Mouse (Mus musculus) neural tube, embryonic 15.5 days (tissue): ENCODE results near the gene Camkmt. TPM values are rescaled to one million over a fixed set of nuclear protein-coding genes. Genes with fewer than 3 reads are reported as not detected.

ENCODE experiments used
- ATAC-seq: fragments of 200-750 bp; cut with Nextera tagmentation; 2 replicates; pipeline ENCODE4 v1.8.0; 2017; ENCODE audit warnings: mild to moderate bottlenecking, moderate TSS enrichment, moderate library complexity; ENCODE audit not compliant: low FRiP score
- H3K27ac ChIP-seq: fragments of 300-500 bp; sonication (generic); replicated peaks from 2 replicates; pipeline ENCODE4 v1.5.1; 2015; ENCODE audit warnings: mild to moderate bottlenecking, inconsistent platforms
- H3K27me3 ChIP-seq: fragments of 300-500 bp; sonication (generic); replicated peaks from 2 replicates; pipeline ENCODE4 v1.6.1; 2015; ENCODE audit warnings: inconsistent platforms
- H3K36me3 ChIP-seq: fragments of 300-500 bp; sonication (generic); 2 replicates; pipeline ENCODE4 v1.6.1; 2015; ENCODE audit warnings: inconsistent platforms
- H3K4me1 ChIP-seq: fragments of 300-500 bp; sonication (generic); 2 replicates; pipeline ENCODE4 v1.6.1; 2015; ENCODE audit warnings: inconsistent platforms
- H3K4me2 ChIP-seq: fragments of 300-500 bp; sonication (generic); 2 replicates; pipeline ENCODE4 v1.6.1; 2015; ENCODE audit warnings: inconsistent platforms, mild to moderate bottlenecking, moderate library complexity
- H3K4me3 ChIP-seq: fragments of 300-500 bp; sonication (generic); replicated peaks from 2 replicates; pipeline ENCODE4 v1.5.1; 2015; ENCODE audit warnings: mild to moderate bottlenecking, inconsistent platforms
- H3K9ac ChIP-seq: fragments of 300-500 bp; sonication (generic); replicated peaks from 2 replicates; pipeline ENCODE4 v1.6.1; 2015; ENCODE audit warnings: mild to moderate bottlenecking, inconsistent platforms
- H3K9me3 ChIP-seq: fragments of 300-500 bp; sonication (generic); replicated peaks from 2 replicates; pipeline ENCODE4 v1.6.1; 2016; ENCODE audit warnings: inconsistent platforms
- WGBS: fragments of 180-500 bp; shearing (Covaris S2); methylation state at CpG from one replicate; pipeline ENCODE4 v1.1.7; 2015; ENCODE audit warnings: mixed read lengths; 5-methylcytosine and 5-hydroxymethylcytosine counted together
- polyA plus RNA-seq: library from polyadenylated mRNA; unstranded; fragments of >200 nt; fragmentation: Nextera tagmentation; extraction: Ambion mirVana; gene quantifications from 2 replicates; pipeline ENCODE4 v1.2.1, GENCODE M21; 2015

Gene Camkmt
- polyA plus RNA-seq, 1 experiment from 2014 or later, result 22.4 TPM

GRCm38 (mm10) chr17:85144141-85144540 is 53.8 kb downstream of the Camkmt start:
- no peak overlapping the region for H3K27ac ChIP-seq
- 87% methylated on average over 6 of the region's 6 CpGs for WGBS
- no peak overlapping the region for H3K4me3 ChIP-seq
- no peak overlapping the region for H3K4me2 ChIP-seq
- H3K4me1 ChIP-seq, result 0 out of 2 replicates have a peak, but pooled peaks cover 2% of the 10 kb centered on the region
- H3K9me3 ChIP-seq, result no peaks in the 10 kb centered on the region
- no peaks in the 10 kb centered on the region for H3K36me3 ChIP-seq
- no peak for ATAC-seq
- H3K9ac ChIP-seq, result no peak overlapping the region
- no peaks in the 10 kb centered on the region for H3K27me3 ChIP-seq

GRCm38 (mm10) chr17:85148348-85148747 is 58.0 kb downstream of the Camkmt start:
- Histone ChIP-seq H3K36me3 (no peaks in the 10 kb centered on the region), H3K4me3 (no peak overlapping the region), H3K27ac (no peak overlapping the region), H3K4me2 (no peak overlapping the region), H3K9me3 (no peaks in the 10 kb centered on the region), H3K27me3 (no peaks in the 10 kb centered on the region), H3K4me1 (peaks cover 12% of the 10 kb centered on the region; the same call in 1 of the 2 replicates), H3K9ac (no peak overlapping the region)
- no peak for ATAC-seq
- WGBS, result 85% methylated on average over 1 of the region's 1 CpGs

GRCm38 (mm10) chr17:85149211-85149738 is 58.9 kb downstream of the Camkmt start:
- Histone ChIP-seq H3K4me3 (no peak overlapping the region), H3K4me2 (no peak overlapping the region), H3K9ac (no peak overlapping the region), H3K27ac (0 out of 2 replicates have a peak overlapping the region, but pooled peaks have one; percentile 2), H3K4me1 (peaks cover 12% of the 10 kb centered on the region; the same call in 1 of the 2 replicates), H3K36me3 (no peaks in the 10 kb centered on the region), H3K9me3 (no peaks in the 10 kb centered on the region), H3K27me3 (no peaks in the 10 kb centered on the region)
- ATAC-seq, result no peak
- 12% methylated on average over 3 of the region's 3 CpGs for WGBS

- no peaks in the 10 kb centered on the region for H3K27me3 ChIP-seq
- 73% methylated on average over 8 of the region's 8 CpGs for WGBS
- no peaks in the 10 kb centered on the region for H3K9me3 ChIP-seq
- no peaks in the 10 kb centered on the region for H3K36me3 ChIP-seq
- no peak for ATAC-seq
- H3K4me2 ChIP-seq, result no peak overlapping the region
- no peak overlapping the region for H3K4me3 ChIP-seq
- no peak overlapping the region for H3K27ac ChIP-seq
- H3K9ac ChIP-seq, result no peak overlapping the region
- peaks cover 12% of the 10 kb centered on the region; the same call in 1 of the 2 replicates for H3K4me1 ChIP-seq
Measured at GRCm38 (mm10) chr17:85151264-85151663, 60.9 kb downstream of the Camkmt start.

- 83% methylated on average over 4 of the region's 4 CpGs for WGBS
- Histone ChIP-seq H3K27ac (no peak overlapping the region), H3K36me3 (no peaks in the 10 kb centered on the region), H3K9me3 (no peaks in the 10 kb centered on the region), H3K4me2 (no peak overlapping the region), H3K4me3 (no peak overlapping the region), H3K9ac (no peak overlapping the region), H3K27me3 (no peaks in the 10 kb centered on the region), H3K4me1 (no peaks in the 10 kb centered on the region)
- no peak for ATAC-seq
Measured at GRCm38 (mm10) chr17:85158202-85158601, 67.8 kb downstream of the Camkmt start.

GRCm38 (mm10) chr17:85159526-85159925 is 69.2 kb downstream of the Camkmt start:
- 72% methylated on average over 8 of the region's 8 CpGs for WGBS
- no peak overlapping the region for H3K4me2 ChIP-seq

GRCm38 (mm10) chr17:85160786-85161185 is 70.4 kb downstream of the Camkmt start:
- H3K9me3 ChIP-seq, result no peaks in the 10 kb centered on the region
- no peak overlapping the region for H3K27ac ChIP-seq
- no peaks in the 10 kb centered on the region for H3K4me1 ChIP-seq
- H3K4me3 ChIP-seq, result no peak overlapping the region
- H3K27me3 ChIP-seq, result no peaks in the 10 kb centered on the region
- 92% methylated on average over 8 of the region's 8 CpGs for WGBS
- no peak overlapping the region for H3K9ac ChIP-seq
- no peak for ATAC-seq
- H3K4me2 ChIP-seq, result no peak overlapping the region
- H3K36me3 ChIP-seq, result no peaks in the 10 kb centered on the region

More at GRCm38 (mm10) chr17:85159526-85159925, 69.2 kb downstream of the Camkmt start:
- Histone ChIP-seq H3K4me3 (no peak overlapping the region), H3K9ac (no peak overlapping the region), H3K27me3 (no peaks in the 10 kb centered on the region), H3K9me3 (no peaks in the 10 kb centered on the region), H3K4me1 (no peaks in the 10 kb centered on the region), H3K27ac (no peak overlapping the region), H3K36me3 (no peaks in the 10 kb centered on the region)
- no peak for ATAC-seq

GRCm38 (mm10) chr17:85162569-85163271 is 72.4 kb downstream of the Camkmt start:
- WGBS, result 86% methylated on average over 7 of the region's 7 CpGs
- Histone ChIP-seq H3K9ac (no peak overlapping the region), H3K36me3 (no peaks in the 10 kb centered on the region), H3K27ac (no peak overlapping the region), H3K4me3 (no peak overlapping the region), H3K9me3 (no peaks in the 10 kb centered on the region), H3K27me3 (no peaks in the 10 kb centered on the region), H3K4me2 (no peak overlapping the region), H3K4me1 (no peaks in the 10 kb centered on the region)
- no peak for ATAC-seq

GRCm38 (mm10) chr17:85163272-85163610 is 72.9 kb downstream of the Camkmt start:
- Histone ChIP-seq H3K9ac (no peak overlapping the region), H3K27me3 (no peaks in the 10 kb centered on the region), H3K4me3 (no peak overlapping the region), H3K9me3 (no peaks in the 10 kb centered on the region), H3K4me1 (no peaks in the 10 kb centered on the region), H3K4me2 (no peak overlapping the region), H3K27ac (no peak overlapping the region), H3K36me3 (no peaks in the 10 kb centered on the region)
- WGBS, result 89% methylated on average over 4 of the region's 4 CpGs
- ATAC-seq, result no peak

GRCm38 (mm10) chr17:85168761-85169160 is 78.4 kb downstream of the Camkmt start:
- no peaks in the 10 kb centered on the region for H3K36me3 ChIP-seq
- no peaks in the 10 kb centered on the region for H3K27me3 ChIP-seq
- no peaks in the 10 kb centered on the region for H3K9me3 ChIP-seq
- no peaks in the 10 kb centered on the region for H3K4me1 ChIP-seq
- no peak overlapping the region for H3K27ac ChIP-seq
- H3K9ac ChIP-seq, result no peak overlapping the region
- ATAC-seq, result no peak
- no peak overlapping the region for H3K4me3 ChIP-seq
- no peak overlapping the region for H3K4me2 ChIP-seq
- WGBS, result 89% methylated on average over 2 of the region's 2 CpGs

- H3K4me1 ChIP-seq, result no peaks in the 10 kb centered on the region
- H3K9ac ChIP-seq, result no peak overlapping the region
- H3K4me2 ChIP-seq, result no peak overlapping the region
- no peaks in the 10 kb centered on the region for H3K36me3 ChIP-seq
- ATAC-seq, result no peak
- WGBS, result 75% methylated on average over 10 of the region's 10 CpGs
- H3K4me3 ChIP-seq, result no peak overlapping the region
- no peak overlapping the region for H3K27ac ChIP-seq
- no peaks in the 10 kb centered on the region for H3K27me3 ChIP-seq
- no peaks in the 10 kb centered on the region for H3K9me3 ChIP-seq
Measured at GRCm38 (mm10) chr17:85170541-85171255, 80.3 kb downstream of the Camkmt start.

- Histone ChIP-seq H3K4me2 (no peak overlapping the region), H3K9ac (no peak overlapping the region), H3K36me3 (no peaks in the 10 kb centered on the region), H3K27ac (no peak overlapping the region), H3K4me1 (no peaks in the 10 kb centered on the region), H3K4me3 (no peak overlapping the region), H3K9me3 (no peaks in the 10 kb centered on the region), H3K27me3 (no peaks in the 10 kb centered on the region)
- 29% methylated on average over 4 of the region's 4 CpGs for WGBS
- ATAC-seq, result no peak
Measured at GRCm38 (mm10) chr17:85171951-85172350, 81.6 kb downstream of the Camkmt start.
